Mouse (Mus musculus): ENCODE measurements around the gene Gnb5. TPM values are rescaled to one million over a fixed set of nuclear protein-coding genes. Genes with fewer than 3 reads are reported as not detected.

Gene Gnb5
- 69.6 and 70.1 TPM in 2 replicates for polyA plus RNA-seq (2014; fragmentation: Nextera tagmentation; extraction: Ambion mirVana)

GRCm38 (mm10) chr9:75306126-75306898, at the start of gene Gnb5:
Gene Gnb5 (plus strand): TSS chr9:75306288.
- Histone ChIP-seq H3K27ac (replicated peaks; ENCODE audit: low read depth, low read length) (no peak within 1 kb of the TSS), H3K9me3 (ENCODE audit: control insufficient read depth, low read length) (no peaks in the 10 kb centered on the region), H3K4me3 (replicated peaks; ENCODE audit: low read depth, low read length) (no peak within 1 kb of the TSS), H3K9ac (replicated peaks; ENCODE audit: low read length) (no peak within 1 kb of the TSS), H3K4me1 (ENCODE audit: control insufficient read depth, insufficient read depth, low read length) (no peaks in the 10 kb centered on the region), H3K4me2 (ENCODE audit: low read length) (no peak within 1 kb of the TSS), H3K27me3 (ENCODE audit: control insufficient read depth, insufficient read depth, low read length) (no peaks in the 10 kb centered on the region), H3K36me3 (ENCODE audit: control insufficient read depth, insufficient read depth, low read length) (no peaks in the 10 kb centered on the region)
- DNase-seq (no peak), ATAC-seq (ENCODE audit: low FRiP score, low TSS enrichment) (no peak)
- WGBS, result 74% methylated on average over 11 of the region's 11 CpGs

- Histone ChIP-seq H3K9ac (replicated peaks; ENCODE audit: low read length) (no peak overlapping the region), H3K4me2 (ENCODE audit: low read length) (no peak overlapping the region), H3K27ac (replicated peaks; ENCODE audit: low read depth, low read length) (no peak overlapping the region), H3K27me3 (ENCODE audit: control insufficient read depth, insufficient read depth, low read length) (no peaks in the 10 kb centered on the region), H3K4me1 (ENCODE audit: control insufficient read depth, insufficient read depth, low read length) (peaks cover 39% of the 10 kb centered on the region), H3K9me3 (ENCODE audit: control insufficient read depth, low read length) (no peaks in the 10 kb centered on the region), H3K4me3 (replicated peaks; ENCODE audit: low read depth, low read length) (no peak overlapping the region), H3K36me3 (ENCODE audit: control insufficient read depth, insufficient read depth, low read length) (no peaks in the 10 kb centered on the region)
- ATAC-seq (ENCODE audit: low FRiP score, low TSS enrichment), result no peak
- DNase-seq, result no peak
- WGBS, result 63% methylated on average over 4 of the region's 4 CpGs
These were observed 47.3 kb upstream of the Gnb5 start for GRCm38 (mm10) chr9:75258792-75259191.

- DNase-seq (no peak), ATAC-seq (ENCODE audit: low FRiP score, low TSS enrichment) (no peak)
- H3K4me3 ChIP-seq (replicated peaks; ENCODE audit: low read depth, low read length), result no peak overlapping the region
- no peak overlapping the region for H3K4me2 ChIP-seq (ENCODE audit: low read length)
- H3K9me3 ChIP-seq (ENCODE audit: control insufficient read depth, low read length), result no peaks in the 10 kb centered on the region
- H3K9ac ChIP-seq (replicated peaks; ENCODE audit: low read length), result no peak overlapping the region
- 93% methylated on average over 4 of the region's 4 CpGs for WGBS
- peaks cover 30% of the 10 kb centered on the region for H3K4me1 ChIP-seq (ENCODE audit: control insufficient read depth, insufficient read depth, low read length)
- no peak overlapping the region for H3K27ac ChIP-seq (replicated peaks; ENCODE audit: low read depth, low read length)
- no peaks in the 10 kb centered on the region for H3K27me3 ChIP-seq (ENCODE audit: control insufficient read depth, insufficient read depth, low read length)
- H3K36me3 ChIP-seq (ENCODE audit: control insufficient read depth, insufficient read depth, low read length), result no peaks in the 10 kb centered on the region
These were observed 46.4 kb upstream of the Gnb5 start for GRCm38 (mm10) chr9:75259656-75260055.

GRCm38 (mm10) chr9:75261332-75261872, 44.7 kb upstream of the Gnb5 start:
- no peak overlapping the region for H3K4me3 ChIP-seq (replicated peaks; ENCODE audit: low read depth, low read length)
- WGBS, result 1% methylated on average over 8 of the region's 8 CpGs

GRCm38 (mm10) chr9:75262235-75262826, 43.8 kb upstream of the Gnb5 start:
- Histone ChIP-seq H3K4me1 (ENCODE audit: control insufficient read depth, insufficient read depth, low read length) (peaks cover 21% of the 10 kb centered on the region), H3K27ac (replicated peaks; ENCODE audit: low read depth, low read length) (peak overlapping the region; percentile 78), H3K4me3 (replicated peaks; ENCODE audit: low read depth, low read length) (no peak overlapping the region), H3K27me3 (ENCODE audit: control insufficient read depth, insufficient read depth, low read length) (no peaks in the 10 kb centered on the region), H3K4me2 (ENCODE audit: low read length) (no peak overlapping the region), H3K9me3 (ENCODE audit: control insufficient read depth, low read length) (no peaks in the 10 kb centered on the region), H3K36me3 (ENCODE audit: control insufficient read depth, insufficient read depth, low read length) (no peaks in the 10 kb centered on the region), H3K9ac (replicated peaks; ENCODE audit: low read length) (no peak overlapping the region)
- DNase-seq (peak; percentile 72), ATAC-seq (ENCODE audit: low FRiP score, low TSS enrichment) (no peak)
- WGBS, result 55% methylated on average over 8 of the region's 8 CpGs

More at GRCm38 (mm10) chr9:75261332-75261872, 44.7 kb upstream of the Gnb5 start:
- H3K9ac ChIP-seq (replicated peaks; ENCODE audit: low read length), result peak overlapping the region; percentile 14; the same call in 1 of the 2 replicates
- H3K36me3 ChIP-seq (ENCODE audit: control insufficient read depth, insufficient read depth, low read length), result no peaks in the 10 kb centered on the region
- peaks cover 21% of the 10 kb centered on the region for H3K4me1 ChIP-seq (ENCODE audit: control insufficient read depth, insufficient read depth, low read length)
- no peaks in the 10 kb centered on the region for H3K9me3 ChIP-seq (ENCODE audit: control insufficient read depth, low read length)
- DNase-seq (peak; percentile 83), ATAC-seq (ENCODE audit: low FRiP score, low TSS enrichment) (peak; percentile 90)
- H3K4me2 ChIP-seq (ENCODE audit: low read length), result peak overlapping the region; percentile 20; the same call in 1 of the 2 replicates
- no peaks in the 10 kb centered on the region for H3K27me3 ChIP-seq (ENCODE audit: control insufficient read depth, insufficient read depth, low read length)
- peak overlapping the region; percentile 78 for H3K27ac ChIP-seq (replicated peaks; ENCODE audit: low read depth, low read length)

- ATAC-seq (ENCODE audit: low FRiP score, low TSS enrichment) (no peak), DNase-seq (no peak)
- H3K9ac ChIP-seq (replicated peaks; ENCODE audit: low read length), result no peak overlapping the region
- no peaks in the 10 kb centered on the region for H3K36me3 ChIP-seq (ENCODE audit: control insufficient read depth, insufficient read depth, low read length)
- no peak overlapping the region for H3K27ac ChIP-seq (replicated peaks; ENCODE audit: low read depth, low read length)
- H3K4me2 ChIP-seq (ENCODE audit: low read length), result no peak overlapping the region
- H3K4me1 ChIP-seq (ENCODE audit: control insufficient read depth, insufficient read depth, low read length), result peaks cover 21% of the 10 kb centered on the region
- WGBS, result 63% methylated on average over 3 of the region's 3 CpGs
- no peak overlapping the region for H3K4me3 ChIP-seq (replicated peaks; ENCODE audit: low read depth, low read length)
- H3K9me3 ChIP-seq (ENCODE audit: control insufficient read depth, low read length), result no peaks in the 10 kb centered on the region
- no peaks in the 10 kb centered on the region for H3K27me3 ChIP-seq (ENCODE audit: control insufficient read depth, insufficient read depth, low read length)
These were observed 41.9 kb upstream of the Gnb5 start for GRCm38 (mm10) chr9:75264008-75264718.

GRCm38 (mm10) chr9:75267147-75267546, 38.9 kb upstream of the Gnb5 start:
- Histone ChIP-seq H3K4me2 (ENCODE audit: low read length) (no peak overlapping the region), H3K4me1 (ENCODE audit: control insufficient read depth, insufficient read depth, low read length) (0 out of 2 replicates have a peak, but pooled peaks cover 4% of the 10 kb centered on the region), H3K27me3 (ENCODE audit: control insufficient read depth, insufficient read depth, low read length) (no peaks in the 10 kb centered on the region), H3K4me3 (replicated peaks; ENCODE audit: low read depth, low read length) (no peak overlapping the region), H3K9me3 (ENCODE audit: control insufficient read depth, low read length) (no peaks in the 10 kb centered on the region), H3K27ac (replicated peaks; ENCODE audit: low read depth, low read length) (no peak overlapping the region), H3K36me3 (ENCODE audit: control insufficient read depth, insufficient read depth, low read length) (no peaks in the 10 kb centered on the region), H3K9ac (replicated peaks; ENCODE audit: low read length) (no peak overlapping the region)
- WGBS, result 77% methylated on average over 6 of the region's 6 CpGs
- ATAC-seq (ENCODE audit: low FRiP score, low TSS enrichment) (no peak), DNase-seq (no peak)

- Histone ChIP-seq H3K27me3 (ENCODE audit: control insufficient read depth, insufficient read depth, low read length) (no peaks in the 10 kb centered on the region), H3K9me3 (ENCODE audit: control insufficient read depth, low read length) (no peaks in the 10 kb centered on the region), H3K36me3 (ENCODE audit: control insufficient read depth, insufficient read depth, low read length) (no peaks in the 10 kb centered on the region), H3K27ac (replicated peaks; ENCODE audit: low read depth, low read length) (no peak overlapping the region), H3K4me1 (ENCODE audit: control insufficient read depth, insufficient read depth, low read length) (no peaks in the 10 kb centered on the region), H3K9ac (replicated peaks; ENCODE audit: low read length) (no peak overlapping the region), H3K4me3 (replicated peaks; ENCODE audit: low read depth, low read length) (no peak overlapping the region), H3K4me2 (ENCODE audit: low read length) (no peak overlapping the region)
- no peak for DNase-seq
- WGBS, result 84% methylated on average over 6 of the region's 6 CpGs
- no peak for ATAC-seq (ENCODE audit: low FRiP score, low TSS enrichment)
These were observed 35.7 kb upstream of the Gnb5 start for GRCm38 (mm10) chr9:75270382-75270781.
